Mouse (Mus musculus) T-helper 2 cell (primary cell): ENCODE data around the gene Pla2g16.

ENCODE experiments used
- in situ Hi-C: fragments of 300-600 bp; cut with MboI, MseI; formaldehyde crosslinking; loops from one replicate; pipeline ENCODE4 v1.15.1; 2025; ENCODE audit warnings: high pct_unique_total_duplicates

Gene Pla2g16

DNA sequence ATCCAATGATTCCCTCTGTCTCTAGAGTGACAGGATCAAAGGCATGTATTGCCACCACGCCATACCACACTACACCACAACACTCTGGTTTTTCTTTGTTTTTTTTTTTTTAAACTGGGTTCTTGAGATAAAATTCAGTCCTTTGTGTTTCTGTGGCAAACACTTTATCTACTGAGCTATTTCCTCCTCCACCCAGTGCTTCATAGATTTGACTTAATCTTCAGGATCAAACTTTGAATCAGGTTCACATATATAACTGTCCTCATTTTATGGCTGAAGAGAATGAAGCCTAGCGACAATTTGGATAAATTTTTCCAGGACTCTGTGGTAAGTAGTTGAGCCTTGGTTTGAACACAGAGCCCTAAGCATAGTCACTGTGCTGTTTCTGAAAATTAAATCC is 6.4 kb downstream of the Pla2g16 start:
- in situ Hi-C loops = no loop called here

DNA sequence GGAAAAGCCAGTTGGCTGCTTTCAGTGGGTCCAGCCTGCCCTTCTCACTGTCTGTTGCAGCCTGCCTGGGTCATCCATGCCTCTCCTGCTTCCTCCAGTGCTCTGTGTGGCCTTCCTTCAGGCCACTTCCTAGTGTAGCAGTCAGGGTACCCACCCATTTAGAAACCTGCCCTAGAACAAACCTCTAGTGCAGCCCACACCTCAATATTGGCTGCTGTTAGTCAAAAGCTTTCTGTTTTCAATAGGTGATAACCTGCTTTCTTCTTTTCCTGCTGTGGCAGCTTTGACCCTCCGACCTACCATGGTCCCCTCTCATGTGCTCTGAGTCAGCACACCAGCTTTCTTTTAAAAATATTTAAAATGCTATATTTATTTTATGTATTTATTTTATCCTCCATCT is 7.2 kb downstream of the Pla2g16 start:
- in situ Hi-C loops = no loop called here

DNA sequence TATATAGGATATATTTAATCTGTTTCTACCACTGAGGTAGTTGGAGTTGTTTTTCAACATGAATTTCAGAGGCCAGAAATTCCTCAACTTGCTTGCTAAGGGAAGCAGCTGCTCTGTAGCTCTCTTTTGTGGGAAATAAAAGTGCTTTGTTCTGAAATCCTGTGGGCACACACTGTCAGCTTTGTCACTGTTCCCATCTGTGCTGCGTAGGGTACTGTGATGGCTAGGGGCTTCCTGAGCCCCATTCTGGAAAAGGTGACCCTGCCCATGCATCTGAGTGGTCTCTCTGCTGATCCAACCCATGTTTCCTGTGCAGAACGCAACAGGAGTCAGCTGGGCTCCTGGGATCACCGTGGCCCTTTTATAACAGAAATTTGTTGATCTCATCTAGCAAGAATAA is 9.6 kb downstream of the Pla2g16 start:
- in situ Hi-C loops = no loop called here

DNA sequence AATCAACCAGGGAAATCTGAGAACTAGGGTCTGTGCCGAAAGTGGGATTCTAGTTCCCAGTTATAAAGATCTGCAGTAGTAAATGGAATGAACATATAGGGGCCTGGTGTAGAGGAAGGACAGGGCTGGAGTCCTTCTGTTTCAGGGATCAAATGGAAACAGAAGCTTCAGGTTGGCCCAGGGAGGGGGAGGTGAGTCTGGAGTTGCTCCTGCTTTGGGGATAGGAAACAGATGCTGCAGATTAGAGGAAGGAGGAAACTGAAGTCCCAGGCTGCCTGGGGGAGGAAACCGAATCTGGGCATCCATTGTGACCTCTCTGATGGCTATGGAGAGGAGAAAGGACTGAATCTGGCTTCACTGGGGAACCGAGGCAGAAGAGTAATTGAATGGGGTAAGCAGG is 11.1 kb downstream of the Pla2g16 start:
- in situ Hi-C loops = no loop called here

DNA sequence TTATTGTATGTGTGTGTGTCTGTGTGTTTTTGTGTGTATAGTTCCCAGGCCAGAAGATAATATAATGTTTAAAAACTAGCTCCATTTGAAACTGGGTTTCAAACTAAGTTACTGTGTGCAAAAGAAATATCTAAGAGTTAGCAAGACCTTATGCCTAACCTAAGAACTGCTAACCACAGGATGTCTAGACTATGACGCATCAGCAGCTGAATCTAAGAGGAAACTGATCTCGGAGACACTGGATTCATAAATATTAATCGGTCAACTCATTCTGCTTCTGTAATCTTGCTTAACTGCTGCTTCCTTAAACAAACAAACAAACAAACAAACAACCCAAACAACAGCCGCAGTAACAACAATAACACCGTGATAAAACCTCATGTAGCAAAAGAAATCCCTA is 12.4 kb downstream of the Pla2g16 start:
- in situ Hi-C loops = loop anchor here (10.0 kb wide), 1 partner anchor 65 kb away; no protein-coding TSS in a partner anchor

DNA sequence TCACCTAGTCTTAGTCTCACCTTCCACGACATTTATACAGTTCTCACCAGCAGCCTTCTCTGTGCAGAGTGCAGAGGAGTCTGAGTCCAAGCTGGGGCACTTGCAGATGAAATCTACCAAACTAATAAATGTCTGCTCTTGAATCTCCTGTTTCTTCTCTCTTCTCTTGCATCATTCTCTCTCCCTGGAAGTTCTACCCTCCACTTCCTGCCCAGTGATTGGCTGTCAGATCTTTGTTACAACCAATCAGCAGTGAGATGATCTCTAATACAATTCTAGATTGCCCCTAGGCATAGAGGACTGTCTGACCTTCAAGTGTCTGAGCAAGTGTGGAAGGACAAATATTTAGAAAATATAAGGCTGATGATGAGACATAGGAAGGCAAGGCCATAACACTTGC is 18.9 kb downstream of the Pla2g16 start:
- in situ Hi-C loops = loop anchor here (10.0 kb wide), 1 partner anchor 59 kb away; no protein-coding TSS in a partner anchor

DNA sequence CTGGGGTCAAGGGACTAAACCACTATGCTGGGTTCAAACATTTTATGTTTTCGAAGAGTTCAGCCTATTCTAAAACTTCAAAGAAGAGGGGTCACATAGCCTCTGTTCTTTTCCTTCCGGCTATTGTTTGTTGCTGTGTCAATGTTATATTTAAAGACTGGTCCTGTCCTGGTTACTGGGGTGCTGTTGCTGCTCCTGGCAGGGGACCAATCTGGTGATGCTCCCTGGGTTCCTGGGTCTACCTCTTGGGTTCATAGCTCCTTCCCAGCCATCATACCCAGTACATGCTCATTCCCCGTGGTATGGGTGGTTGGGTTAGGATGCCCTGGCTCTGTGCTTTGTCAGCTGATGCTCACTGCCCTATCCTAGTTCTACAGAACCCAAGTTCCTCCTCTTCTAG is 20.5 kb downstream of the Pla2g16 start:
- in situ Hi-C loops = loop anchor here (10.0 kb wide), 1 partner anchor 57 kb away; no protein-coding TSS in a partner anchor

DNA sequence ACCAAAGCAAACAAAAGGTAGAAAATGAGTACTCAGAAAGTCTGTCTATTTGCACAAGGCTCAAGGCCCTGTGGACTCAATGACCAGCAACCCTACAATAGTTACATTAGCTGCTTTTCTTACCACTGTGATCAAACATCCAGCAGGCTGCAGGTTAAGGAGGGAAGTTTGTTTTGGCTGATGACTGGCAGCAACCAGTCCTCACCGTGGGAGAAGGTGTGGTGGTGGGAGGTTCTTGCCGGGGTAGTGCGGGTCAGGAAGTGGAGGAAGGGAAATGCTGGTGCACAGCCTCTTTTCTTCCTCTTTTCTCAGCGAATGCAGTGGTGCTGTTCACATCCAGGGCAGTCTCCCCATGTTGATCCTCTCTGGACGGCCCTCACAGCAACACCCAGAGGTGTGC is 23.8 kb downstream of the Pla2g16 start:
- in situ Hi-C loops = no loop called here

DNA sequence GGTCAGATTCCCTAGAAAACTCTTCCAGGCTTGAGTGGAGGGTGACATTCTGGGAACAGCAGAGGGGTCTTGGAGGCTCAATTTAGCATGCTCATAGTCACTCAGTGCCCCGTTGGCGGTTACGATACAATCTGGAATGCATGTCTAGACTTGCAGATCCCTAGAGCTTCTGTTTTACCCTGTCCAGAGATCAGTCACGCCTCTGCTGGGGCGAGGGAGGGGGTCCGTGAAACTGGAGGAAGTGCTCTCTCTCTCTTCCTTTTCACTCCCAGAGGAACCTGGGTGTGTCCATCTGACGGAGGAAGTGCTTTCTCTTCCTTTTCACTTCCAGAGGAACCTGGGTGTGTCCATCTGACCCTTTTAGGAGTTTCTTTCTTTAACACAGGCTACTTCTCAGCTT is 25.8 kb downstream of the Pla2g16 start:
- in situ Hi-C loops = no loop called here

DNA sequence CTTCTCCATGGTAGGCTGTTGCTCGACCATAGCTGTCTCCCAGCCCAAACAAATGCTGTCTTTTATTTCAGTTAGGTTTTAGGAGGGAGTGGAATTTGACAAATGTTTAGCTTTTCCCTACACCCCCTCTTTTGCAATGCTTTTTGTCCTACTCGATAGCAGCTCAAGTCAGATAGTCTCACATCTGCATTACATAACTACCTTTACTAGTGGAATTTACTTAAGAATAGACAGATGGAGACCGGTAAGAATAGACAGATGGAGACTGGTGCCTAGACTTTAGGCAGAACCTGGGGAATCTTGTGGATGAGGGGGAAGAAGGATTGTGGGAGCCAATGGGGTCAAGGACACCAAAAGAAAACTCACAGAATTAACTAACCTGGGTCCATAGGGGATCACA is 26.3 kb downstream of the Pla2g16 start:
- in situ Hi-C loops = no loop called here

DNA sequence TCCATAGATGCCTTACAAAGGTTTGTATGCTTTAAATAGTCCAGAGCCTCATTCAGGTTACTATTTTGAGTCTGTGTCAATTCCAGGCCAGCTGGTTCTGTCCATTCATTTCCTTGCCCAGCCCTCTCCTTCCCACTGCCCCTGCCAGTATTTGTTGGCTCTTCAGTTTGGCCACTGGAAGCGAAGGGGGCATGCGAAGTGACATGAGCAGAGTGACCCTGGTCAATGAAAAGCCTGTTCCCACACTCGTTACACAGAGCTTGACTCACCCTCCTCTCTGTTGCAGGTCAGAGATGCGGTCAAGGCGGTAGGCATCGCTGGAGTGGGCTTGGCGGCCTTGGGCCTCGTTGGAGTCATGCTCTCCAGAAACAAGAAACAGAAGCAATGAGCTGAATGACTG is 28.0 kb downstream of the Pla2g16 start:
- in situ Hi-C loops = no loop called here

DNA sequence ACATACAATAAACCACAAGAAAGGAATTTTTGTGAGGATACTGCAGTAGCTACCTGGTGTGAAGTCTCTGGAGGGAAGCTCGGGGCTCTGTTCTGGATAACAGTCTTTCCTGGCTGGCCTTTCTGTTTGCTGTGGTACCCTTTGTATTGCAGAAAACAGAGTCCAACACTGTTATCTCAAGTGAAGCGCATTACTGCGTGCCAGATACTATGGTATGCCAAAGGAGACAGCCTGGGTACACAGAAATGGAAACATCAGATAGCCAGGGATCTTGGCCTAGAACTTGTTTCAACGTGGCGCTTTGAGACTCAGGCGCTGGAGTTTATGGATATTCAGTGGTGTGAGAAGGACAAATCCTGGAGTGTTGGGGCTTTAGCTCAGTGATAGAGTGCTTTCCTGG is 28.5 kb downstream of the Pla2g16 start:
- in situ Hi-C loops = no loop called here

DNA sequence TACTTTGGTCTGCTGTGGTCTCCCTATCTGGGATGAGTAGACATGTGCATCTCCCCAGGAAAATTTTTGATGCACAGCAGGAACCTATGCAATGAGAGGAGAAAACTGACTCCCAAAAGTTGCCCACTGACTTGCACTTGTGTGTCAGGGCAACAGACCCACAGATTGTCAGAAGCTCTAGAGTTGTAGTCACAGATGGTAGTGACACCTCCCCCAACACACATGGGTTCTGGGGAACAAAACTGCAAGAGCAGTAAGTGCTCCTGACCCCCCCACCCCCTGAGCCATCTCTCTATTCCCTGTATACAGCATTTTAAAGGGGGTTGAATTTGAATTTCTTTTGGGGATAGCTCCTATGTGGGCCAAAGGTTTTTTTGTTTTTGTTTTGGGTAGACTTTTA is 33.5 kb downstream of the Pla2g16 start:
- in situ Hi-C loops = no loop called here

DNA sequence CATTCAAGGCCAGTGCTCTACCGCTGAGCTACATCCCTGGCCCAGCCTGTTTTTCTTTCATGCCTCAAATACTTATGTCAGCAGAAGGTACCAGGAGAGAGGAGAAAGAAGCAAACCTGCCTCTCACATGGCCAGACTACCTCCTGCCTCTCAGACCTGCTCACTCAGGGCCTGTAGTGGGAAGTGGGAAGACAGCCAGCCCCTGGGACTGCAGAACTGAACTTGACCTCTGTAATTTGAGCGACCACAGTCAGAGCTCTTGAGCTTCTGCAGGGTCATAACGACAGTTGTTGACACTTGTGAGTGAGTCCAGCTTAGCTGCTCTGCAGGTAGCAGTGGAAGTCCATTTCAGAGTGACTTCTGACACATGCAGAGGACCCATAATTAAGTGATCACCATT is 34.8 kb downstream of the Pla2g16 start:
- in situ Hi-C loops = no loop called here

DNA sequence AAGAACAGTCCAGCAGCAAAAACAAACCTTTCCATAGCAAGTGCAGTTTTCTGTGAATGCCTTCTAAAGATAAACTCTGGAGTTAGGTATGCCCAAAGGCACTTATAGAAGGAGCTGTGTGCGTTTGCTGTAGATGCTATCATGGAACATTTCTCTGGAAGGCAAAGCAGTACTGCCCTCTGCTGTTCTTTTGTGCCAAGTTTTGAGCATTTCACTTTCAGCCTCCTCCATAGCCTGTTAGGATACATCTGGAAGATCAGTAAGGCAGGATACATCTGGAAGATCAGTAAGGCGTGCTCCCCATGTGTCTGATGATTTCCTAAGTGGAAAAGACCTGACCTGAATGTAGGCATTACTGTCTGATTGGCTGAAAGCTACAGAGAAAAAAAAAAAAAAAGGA is 38.3 kb downstream of the Pla2g16 start:
- in situ Hi-C loops = loop anchor here (5.0 kb wide), 1 partner anchor 73 kb away; no protein-coding TSS in a partner anchor

DNA sequence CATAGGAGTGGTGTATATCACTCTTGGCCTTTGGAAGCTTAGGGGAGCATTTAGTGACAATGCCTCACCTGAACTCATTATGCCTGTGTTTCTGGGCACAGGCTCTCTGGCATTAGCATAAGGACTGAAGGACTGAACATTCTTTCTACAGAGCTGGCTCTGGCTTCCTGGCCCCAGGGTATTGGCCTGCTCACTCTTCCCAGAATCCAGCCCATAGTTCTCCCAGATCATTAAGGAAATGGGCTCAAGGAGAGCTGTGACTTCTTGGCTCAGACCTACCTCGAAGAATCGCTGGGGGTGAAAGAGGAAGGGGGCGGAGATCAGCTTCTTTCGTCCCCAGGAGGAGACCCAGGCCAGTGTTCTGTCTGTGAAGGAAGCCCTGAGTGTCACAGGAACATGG is 41.2 kb downstream of the Pla2g16 start:
- in situ Hi-C loops = loop anchor here (5.0 kb wide), 1 partner anchor 76 kb away; no protein-coding TSS in a partner anchor

DNA sequence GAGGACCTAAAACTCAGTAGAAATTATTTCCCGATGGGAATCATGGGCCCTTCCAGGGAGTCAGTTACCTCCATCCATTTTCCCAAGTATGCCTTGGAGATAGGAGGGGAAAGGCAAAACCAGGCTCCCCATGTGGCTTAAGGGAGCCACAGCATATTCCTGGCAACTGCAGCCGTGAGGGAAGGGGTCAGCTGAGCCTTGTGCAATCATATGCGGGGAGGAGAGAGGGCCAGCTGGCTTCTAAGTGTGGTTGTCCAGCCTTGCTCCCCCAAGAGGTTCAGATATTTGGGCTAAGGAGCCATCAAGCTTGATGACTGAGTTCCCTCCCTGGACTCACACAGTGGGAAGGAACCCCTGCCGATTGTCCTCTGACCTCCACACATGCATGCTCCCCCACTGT is 44.3 kb downstream of the Pla2g16 start:
- in situ Hi-C loops = no loop called here

DNA sequence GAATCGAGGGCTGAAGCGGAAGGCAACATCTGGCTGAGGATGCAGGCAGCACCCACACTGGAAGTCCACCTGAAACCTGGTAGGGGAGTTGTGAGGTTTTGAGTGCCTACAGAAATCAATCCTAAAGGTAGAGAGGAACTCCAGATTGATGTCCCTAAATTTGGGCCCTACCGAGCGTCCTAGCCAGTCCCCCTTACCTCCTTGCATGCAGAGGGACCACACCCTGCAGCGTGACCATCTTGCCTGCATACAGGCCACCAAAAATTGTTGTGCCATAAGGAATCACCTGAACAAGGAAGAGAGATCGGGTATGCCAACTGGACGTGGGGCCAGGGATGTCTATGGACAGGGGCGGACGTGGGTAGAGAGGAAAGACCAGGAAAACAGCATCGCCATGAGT is 46.8 kb downstream of the Pla2g16 start:
- in situ Hi-C loops = no loop called here

DNA sequence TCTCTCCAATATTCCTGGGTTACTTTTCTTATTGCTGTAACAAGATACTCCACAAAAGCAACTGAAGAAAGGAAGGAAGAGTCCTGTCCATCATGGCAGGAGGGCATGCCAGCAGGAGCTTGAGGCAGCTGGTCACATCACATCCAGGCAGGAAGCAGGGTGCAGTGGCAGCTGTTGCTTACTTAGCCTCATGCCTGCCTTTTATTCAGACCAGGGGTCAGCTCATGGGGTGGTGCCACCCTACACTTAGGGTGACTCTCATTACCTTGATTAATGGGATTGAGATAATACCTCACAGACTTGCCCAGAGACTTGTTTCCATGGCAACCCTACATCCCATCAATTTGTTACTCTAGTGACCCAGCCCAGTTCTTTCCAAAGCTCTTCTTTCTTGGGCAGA is 47.8 kb downstream of the Pla2g16 start:
- in situ Hi-C loops = no loop called here

DNA sequence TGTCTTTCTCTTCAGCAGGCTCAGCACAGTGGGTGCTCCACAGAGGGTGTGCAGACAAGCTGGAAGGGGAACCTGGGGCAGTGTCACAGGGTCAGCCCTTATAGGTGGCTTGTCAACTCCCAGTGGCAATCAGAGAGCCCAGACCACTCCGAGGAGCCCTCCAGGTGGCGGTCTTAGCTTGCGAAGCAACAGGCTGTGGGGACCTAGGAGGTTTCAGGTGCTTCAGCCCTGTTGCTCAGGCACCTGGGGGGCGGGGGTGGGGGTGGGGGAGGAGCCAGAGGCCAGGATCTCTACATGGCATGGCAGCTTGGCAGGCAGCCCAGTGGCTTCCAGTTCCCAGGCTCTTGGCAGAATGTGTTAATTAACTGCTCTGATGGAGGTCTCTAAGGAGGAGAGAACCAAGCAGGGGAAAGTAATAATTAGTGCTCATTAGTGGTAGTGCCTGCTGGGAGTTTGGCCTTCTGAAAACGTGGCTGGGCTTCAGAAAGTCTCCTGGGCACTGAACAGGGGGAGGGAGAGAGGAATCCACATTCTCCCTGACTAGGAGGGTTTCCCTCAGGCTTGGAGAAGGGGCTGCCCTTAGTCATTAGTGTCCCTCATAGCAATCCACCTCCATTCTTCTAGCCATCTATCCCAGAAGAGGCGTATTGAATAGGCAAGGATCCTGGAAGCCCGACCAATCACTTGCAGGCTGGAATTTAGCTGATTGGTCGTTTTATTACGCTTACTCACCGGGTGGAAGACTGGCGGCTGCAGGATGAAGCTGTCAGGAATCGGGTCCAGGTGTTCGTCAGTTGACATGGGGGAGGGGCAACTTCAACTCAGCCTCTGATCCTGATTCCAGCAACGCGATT is 48.9 kb downstream of the Pla2g16 start:
- in situ Hi-C loops = no loop called here

DNA sequence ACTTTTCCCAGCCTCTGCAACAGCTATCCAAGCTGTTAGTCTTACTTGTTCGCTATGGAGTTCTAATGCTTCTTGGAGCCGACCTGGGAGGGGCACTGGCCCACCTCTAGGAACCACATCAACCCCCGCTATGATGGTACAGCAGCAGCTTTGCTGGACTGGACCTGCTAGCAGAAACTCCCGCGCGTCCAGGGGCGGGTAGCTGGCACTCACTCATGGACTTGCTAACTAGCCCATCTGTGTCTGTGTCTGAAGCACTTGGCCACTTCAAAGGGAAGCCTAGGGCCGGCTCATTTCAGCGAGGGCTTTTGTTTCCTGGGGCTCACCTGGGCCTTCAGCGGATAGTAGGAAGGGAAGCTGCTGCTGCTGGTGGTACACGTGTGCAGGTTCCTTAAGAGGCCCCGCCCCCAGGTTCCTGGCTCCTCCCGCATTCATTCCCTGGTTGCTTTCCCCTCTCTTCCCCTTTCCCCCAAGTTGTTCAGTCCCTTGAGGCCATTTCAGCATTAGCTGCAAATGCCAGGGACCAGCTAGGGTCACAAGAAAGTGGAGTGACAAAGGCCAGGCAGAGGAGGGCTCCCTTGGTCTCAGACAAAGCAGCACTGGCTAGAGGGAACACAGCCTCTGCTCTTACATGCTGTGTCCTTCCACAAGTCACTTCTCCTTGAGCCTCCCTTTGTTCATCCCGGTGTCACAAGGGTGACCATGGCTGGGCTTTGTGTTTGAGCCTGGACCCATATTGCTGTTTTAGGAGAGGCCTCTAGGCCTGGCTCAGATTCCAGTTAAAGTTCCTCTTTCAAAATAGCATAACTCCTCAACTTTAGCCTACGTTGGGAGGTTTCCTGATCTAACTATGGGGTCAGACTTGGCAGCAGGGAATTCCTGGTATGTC is 49.8 kb downstream of the Pla2g16 start, which contains the start of gene Lgals12:
Gene Lgals12 (minus strand): TSS at position 393 of the 889 bp plus-strand sequence.
- in situ Hi-C loops = no loop called here

DNA sequence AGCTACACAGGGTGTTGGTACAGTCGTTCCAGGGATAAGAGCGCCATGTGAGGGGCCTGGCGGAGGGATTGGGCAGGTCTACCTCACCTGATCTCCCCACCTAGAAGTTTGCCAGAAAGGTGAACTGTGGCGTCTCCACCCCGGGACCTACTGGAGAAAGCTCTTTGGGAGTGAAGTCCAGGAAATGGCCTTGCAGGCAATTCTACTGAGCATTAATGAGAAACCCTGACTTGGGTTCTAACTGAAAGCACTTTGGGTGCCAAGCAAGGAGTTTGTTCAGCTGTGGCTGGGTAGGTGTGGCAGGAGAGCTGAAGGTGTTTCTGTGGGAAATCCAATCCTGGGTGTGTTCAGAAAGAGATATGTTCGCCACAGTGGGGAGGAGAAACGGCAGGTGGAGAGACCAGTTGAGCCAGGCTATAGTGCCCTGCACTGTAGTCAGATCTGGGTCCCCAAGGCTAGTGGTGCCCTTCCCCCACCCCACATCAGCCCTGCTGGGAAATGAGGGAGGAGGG is 50.5 kb downstream of the Pla2g16 start:
- in situ Hi-C loops = no loop called here
